Mouse (Mus musculus) brain, embryonic 14.5 days (tissue): Measurements from ENCODE around the gene Rlbp1.

ENCODE experiments used
- CTCF ChIP-seq: fragments of 200-500 bp; IDR thresholded peaks from 2 replicates; pipeline ENCODE4 v1.5.1; 2012; ENCODE audit warnings: inconsistent platforms, mild to moderate bottlenecking, moderate library complexity, borderline replicate concordance; ENCODE audit not compliant: insufficient read depth, insufficient read length; ENCODE audit errors: extremely low read depth
- POLR2A ChIP-seq: fragments of 200-500 bp; IDR thresholded peaks from 2 replicates; pipeline ENCODE4 v1.6.1; 2012; ENCODE audit warnings: mild to moderate bottlenecking, inconsistent platforms, borderline replicate concordance; ENCODE audit not compliant: poor library complexity, insufficient read depth, insufficient read length, severe bottlenecking; ENCODE audit errors: extremely low read depth

DNA sequence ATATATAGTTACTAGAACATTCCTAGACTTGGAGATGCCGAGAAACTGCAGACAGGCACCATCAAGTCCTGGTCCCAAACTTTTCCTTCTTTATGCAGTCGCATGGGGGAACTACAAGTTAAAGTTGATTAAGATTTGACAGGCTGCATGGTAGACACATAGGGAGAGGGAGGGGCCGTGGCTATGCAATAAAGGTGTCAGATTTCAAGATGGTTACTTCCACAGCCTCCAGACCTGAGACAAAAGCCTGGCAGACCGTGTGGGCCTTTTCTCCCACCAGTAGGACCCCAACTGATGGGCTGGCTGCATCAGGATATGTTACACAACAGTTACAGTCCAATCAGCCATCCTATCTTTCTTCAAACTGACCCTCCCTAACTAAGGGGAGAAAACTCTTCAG, 17.4 kb downstream of the Rlbp1 start:
- TF ChIP-seq POLR2A (no peak), CTCF (no peak)
